Mouse (Mus musculus) liver, postnatal 0 days (tissue): ENCODE measurements at regions not wholly inside any gene's neighbourhood (a gene's known extent, or its start where the extent isn't known, plus 50 kb on each side); places are given as distances from the start of the nearest gene placed in this dataset.

Experiments used
- CTCF ChIP-seq: sonication (generic); IDR thresholded peaks from 2 replicates; pipeline ENCODE4 v1.5.1; 2016; ENCODE audit warnings: antibody characterized with exemption, low read depth
- EP300 ChIP-seq: IDR thresholded peaks from 2 replicates; pipeline ENCODE4 v1.6.1; 2016; ENCODE audit warnings: antibody characterized with exemption, low read depth, mild to moderate bottlenecking

- TF ChIP-seq CTCF (no peak), EP300 (no peak)
Observed at GRCm38 (mm10) chr15:88058071-88058470, 514.0 kb downstream of the Fam19a5 start.
